Mouse (Mus musculus): ENCODE measurements around the gene Ubp1. TPM values are rescaled to one million over a fixed set of nuclear protein-coding genes. Genes with fewer than 3 reads are reported as not detected.

Gene Ubp1
- total and polyA plus RNA-seq, 3 experiments: 42.0 to 73.4 (median 51.1) TPM

- no peaks in the 10 kb centered on the region; a peak in 1 of 4 replicates for H3K4me1 ChIP-seq (ENCODE audit: control insufficient read depth in 1 of 2, insufficient read depth in 2 of 2)
- no peak overlapping the region for H3K9ac ChIP-seq (ENCODE audit: insufficient read depth, low read depth)
- H3K4me2 ChIP-seq (ENCODE audit: insufficient read depth, low read depth, poor library complexity, severe bottlenecking): no peak overlapping the region
- dilution Hi-C loops (cut with MboI; ENCODE audit: extremely low pct_ligation_motif_present, extremely low pct_unique_long_range_greater_than_20kb, low sequenced_read_pairs): no loop called here
- no peak overlapping the region for H3K27ac ChIP-seq (ENCODE audit: insufficient read depth, low read depth)
- in situ Hi-C loops (cut with MboI; ENCODE audit: low pct_ligation_motif_present, low pct_unique_long_range_greater_than_20kb, low sequenced_read_pairs): no loop called here
- H3K9me3 ChIP-seq (replicated peaks; ENCODE audit: low read length): no peaks in the 10 kb centered on the region
- H3K79me2 ChIP-seq (replicated peaks; ENCODE audit: control insufficient read depth, extremely low read depth, insufficient read depth, poor library complexity, severe bottlenecking): no peaks in the 10 kb centered on the region
- no peak overlapping the region for H3K4me3 ChIP-seq (replicated peaks in 1 of 3; ENCODE audit: low read depth in 2 of 3, low read length in 2 of 3, poor library complexity in 1 of 3)
- H3K27me3 ChIP-seq (replicated peaks): no peaks in the 10 kb centered on the region
- no peaks in the 10 kb centered on the region for H3K36me3 ChIP-seq (replicated peaks in 1 of 2; ENCODE audit: control insufficient read depth in 1 of 2, insufficient read depth in 1 of 2, low read length in 1 of 2)
- no peak for TF ChIP-seq MAFK (IDR thresholded peaks at IDR 0.05; ENCODE audit: insufficient replicate concordance, low read length)
- no peak for TF ChIP-seq USF1 (IDR thresholded peaks at IDR 0.05; ENCODE audit: low read depth, low read length)
- TF ChIP-seq PAX5 (IDR thresholded peaks at IDR 0.05; ENCODE audit: low read length): no peak
- TF ChIP-seq UBTF (IDR thresholded peaks at IDR 0.05; ENCODE audit: low read depth, low read length): no peak
- TF ChIP-seq TCF12 (IDR thresholded peaks at IDR 0.05; ENCODE audit: low read depth, low read length): no peak
- TF ChIP-seq MAZ (IDR thresholded peaks at IDR 0.05; ENCODE audit: low read depth, low read length): no peak
- TF ChIP-seq KAT2A (IDR thresholded peaks at IDR 0.05; ENCODE audit: insufficient replicate concordance, low read length): no peak
- TF ChIP-seq MEF2A (IDR thresholded peaks at IDR 0.05; ENCODE audit: borderline replicate concordance, low read depth, low read length): no peak
- no peak for DNase-seq (ENCODE audit: extremely low read depth)
Measured at GRCm38 (mm10) chr9:114022141-114022540, 91.4 kb downstream of the Ubp1 start.

GRCm38 (mm10) chr9:114025182-114025581 lies 94.4 kb downstream of the Ubp1 start:
- no peaks in the 10 kb centered on the region; a peak in 1 of 4 replicates for H3K4me1 ChIP-seq (ENCODE audit: control insufficient read depth in 1 of 2, insufficient read depth in 2 of 2)
- no peaks in the 10 kb centered on the region for H3K9me3 ChIP-seq (replicated peaks; ENCODE audit: low read length)
- no peak overlapping the region for H3K4me3 ChIP-seq (replicated peaks in 1 of 3; ENCODE audit: low read depth in 2 of 3, low read length in 2 of 3, poor library complexity in 1 of 3)
- H3K27ac ChIP-seq (ENCODE audit: insufficient read depth, low read depth): no peak overlapping the region
- no peak overlapping the region for H3K9ac ChIP-seq (ENCODE audit: insufficient read depth, low read depth)
- DNase-seq (ENCODE audit: extremely low read depth): no peak
- H3K36me3 ChIP-seq (replicated peaks in 1 of 2; ENCODE audit: control insufficient read depth in 1 of 2, insufficient read depth in 1 of 2, low read length in 1 of 2): no peaks in the 10 kb centered on the region
- TF ChIP-seq JUND (conservative IDR thresholded peaks at IDR 0.05; ENCODE audit: low read depth, low read length) (no peak), ETS1 (conservative IDR thresholded peaks at IDR 0.05; ENCODE audit: low read depth, low read length) (no peak), SMC3 (IDR thresholded peaks at IDR 0.05; ENCODE audit: low read depth, low read length) (no peak), ZC3H11A (IDR thresholded peaks at IDR 0.05; ENCODE audit: low read depth, low read length) (no peak), RAD21 (IDR thresholded peaks at IDR 0.05; ENCODE audit: low read depth, low read length) (no peak), SIN3A (IDR thresholded peaks at IDR 0.05; ENCODE audit: low read length) (no peak), POLR2AphosphoS2 (IDR thresholded peaks at IDR 0.05; ENCODE audit: low read depth, low read length) (no peak), IRF4 (IDR thresholded peaks at IDR 0.05; ENCODE audit: low read depth, low read length) (no peak), JUN (IDR thresholded peaks at IDR 0.05; ENCODE audit: insufficient read depth, low read depth, low read length) (no peak), RCOR1 (conservative IDR thresholded peaks at IDR 0.05; ENCODE audit: low read depth, low read length) (no peak), HCFC1 (IDR thresholded peaks at IDR 0.05; ENCODE audit: low read depth, low read length) (no peak), KAT2A (IDR thresholded peaks at IDR 0.05; ENCODE audit: insufficient replicate concordance, low read length) (no peak), EP300 (IDR thresholded peaks at IDR 0.05; ENCODE audit: low read length) (no peak), ELF1 (IDR thresholded peaks at IDR 0.05; ENCODE audit: low read depth, low read length) (no peak), ZKSCAN1 (IDR thresholded peaks at IDR 0.05; ENCODE audit: borderline replicate concordance, low read depth, low read length) (no peak)
- H3K27me3 ChIP-seq (replicated peaks): no peaks in the 10 kb centered on the region
- H3K79me2 ChIP-seq (replicated peaks; ENCODE audit: control insufficient read depth, extremely low read depth, insufficient read depth, poor library complexity, severe bottlenecking): no peaks in the 10 kb centered on the region
- H3K4me2 ChIP-seq (ENCODE audit: insufficient read depth, low read depth, poor library complexity, severe bottlenecking): no peak overlapping the region
- dilution Hi-C loops (cut with MboI; ENCODE audit: extremely low pct_ligation_motif_present, extremely low pct_unique_long_range_greater_than_20kb, low sequenced_read_pairs) (no loop called here), in situ Hi-C loops (cut with MboI; ENCODE audit: low pct_ligation_motif_present, low pct_unique_long_range_greater_than_20kb, low sequenced_read_pairs) (no loop called here)

Data from CH12.LX (cell line).